Mouse (Mus musculus) liver, embryonic 11.5 days (tissue): ENCODE measurements around the gene Hmg20b. TPM values are rescaled to one million over a fixed set of nuclear protein-coding genes. Genes with fewer than 3 reads are reported as not detected.

Experiments
- ATAC-seq: fragments of 200-750 bp; cut with Nextera tagmentation; replicated peaks from 2 replicates; pipeline ENCODE4 v1.8.0; 2017; ENCODE audit warnings: moderate number of reproducible peaks, mild to moderate bottlenecking, moderate TSS enrichment, moderate library complexity; ENCODE audit not compliant: low FRiP score
- DNase-seq: peaks from one replicate; pipeline ENCODE4 v3.0.0-alpha.2; 2017; ENCODE audit warnings: low spot score
- H3K27ac ChIP-seq: fragments of 300-500 bp; sonication (generic); 2 replicates; pipeline ENCODE4 v1.5.1; 2014; ENCODE audit warnings: mild to moderate bottlenecking, low read depth, low read length, control low read depth
- H3K27me3 ChIP-seq: fragments of 300-500 bp; sonication (generic); replicated peaks from 2 replicates; pipeline ENCODE4 v1.6.1; 2014; ENCODE audit warnings: low read length, mixed read lengths; ENCODE audit not compliant: control insufficient read depth, insufficient read depth
- H3K36me3 ChIP-seq: fragments of 300-500 bp; sonication (generic); 2 replicates; pipeline ENCODE4 v1.6.1; 2014; ENCODE audit warnings: mild to moderate bottlenecking, low read length, moderate library complexity, mixed read lengths; ENCODE audit not compliant: control insufficient read depth, insufficient read depth
- H3K4me1 ChIP-seq: fragments of 300-500 bp; sonication (generic); replicated peaks from 2 replicates; pipeline ENCODE4 v1.6.1; 2014; ENCODE audit warnings: low read length, mixed read lengths; ENCODE audit not compliant: control insufficient read depth, insufficient read depth
- H3K4me2 ChIP-seq: fragments of 300-500 bp; sonication (generic); 2 replicates; pipeline ENCODE4 v1.6.1; 2014; ENCODE audit warnings: mild to moderate bottlenecking, control low read depth, moderate library complexity
- H3K4me3 ChIP-seq: fragments of 300-500 bp; sonication (generic); 2 replicates; pipeline ENCODE4 v1.5.1; 2014; ENCODE audit warnings: low read depth, low read length, control low read depth
- H3K9ac ChIP-seq: fragments of 300-500 bp; sonication (generic); 2 replicates; pipeline ENCODE4 v1.6.1; 2014; ENCODE audit warnings: low read depth, low read length, control low read depth
- H3K9me3 ChIP-seq: fragments of 300-500 bp; sonication (generic); 2 replicates; pipeline ENCODE4 v1.6.1; 2016; ENCODE audit warnings: low read length, inconsistent platforms, mixed read lengths; ENCODE audit not compliant: control insufficient read depth
- WGBS: fragments of 180-500 bp; shearing (Covaris S2); extraction: QIAGEN DNeasy Blood & Tissue Kit; methylation state at CpG from one replicate; pipeline ENCODE4 v1.1.7; 2014; 5-methylcytosine and 5-hydroxymethylcytosine counted together
- polyA plus RNA-seq: library from polyadenylated mRNA; unstranded; fragments of >200 nt; fragmentation: Nextera tagmentation; extraction: Ambion mirVana; gene quantifications from 2 replicates; pipeline ENCODE4 v1.2.1, GENCODE M21; 2014

Hmg20b gene
- polyA plus RNA-seq, 1 experiment from 2014 or later: 68.6 TPM

DNA sequence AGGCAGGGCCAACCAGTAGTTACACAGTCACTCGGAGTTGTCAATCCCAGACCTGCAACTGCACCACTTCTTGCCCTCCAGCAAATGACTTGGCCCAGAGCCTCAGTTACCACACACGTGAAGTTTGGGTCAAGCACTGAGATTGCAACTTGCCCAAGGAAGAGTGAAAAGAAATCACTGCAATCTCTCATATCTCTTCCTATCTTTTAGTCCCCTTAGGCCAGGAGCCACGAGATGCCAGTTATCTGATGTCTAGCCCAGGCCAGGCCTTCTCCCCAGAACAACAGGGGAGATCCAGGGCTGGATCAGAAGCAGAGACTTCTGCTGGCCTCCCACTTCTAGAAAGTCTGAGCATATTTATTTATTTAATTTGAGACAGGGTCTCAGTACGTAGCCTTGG, 5.3 kb upstream of the Hmg20b start:
- Histone ChIP-seq H3K27ac (peak overlapping the region; percentile 16; the same call in 1 of the 2 replicates), H3K9me3 (no peaks in the 10 kb centered on the region), H3K4me1 (peaks cover 75% of the 10 kb centered on the region), H3K36me3 (0 out of 2 replicates have a peak, but pooled peaks cover 4% of the 10 kb centered on the region), H3K4me2 (no peak overlapping the region), H3K4me3 (no peak overlapping the region), H3K27me3 (no peaks in the 10 kb centered on the region), H3K9ac (no peak overlapping the region)
- 69% methylated on average over 4 of the region's 4 CpGs for WGBS
- DNase-seq (no peak), ATAC-seq (no peak)

DNA sequence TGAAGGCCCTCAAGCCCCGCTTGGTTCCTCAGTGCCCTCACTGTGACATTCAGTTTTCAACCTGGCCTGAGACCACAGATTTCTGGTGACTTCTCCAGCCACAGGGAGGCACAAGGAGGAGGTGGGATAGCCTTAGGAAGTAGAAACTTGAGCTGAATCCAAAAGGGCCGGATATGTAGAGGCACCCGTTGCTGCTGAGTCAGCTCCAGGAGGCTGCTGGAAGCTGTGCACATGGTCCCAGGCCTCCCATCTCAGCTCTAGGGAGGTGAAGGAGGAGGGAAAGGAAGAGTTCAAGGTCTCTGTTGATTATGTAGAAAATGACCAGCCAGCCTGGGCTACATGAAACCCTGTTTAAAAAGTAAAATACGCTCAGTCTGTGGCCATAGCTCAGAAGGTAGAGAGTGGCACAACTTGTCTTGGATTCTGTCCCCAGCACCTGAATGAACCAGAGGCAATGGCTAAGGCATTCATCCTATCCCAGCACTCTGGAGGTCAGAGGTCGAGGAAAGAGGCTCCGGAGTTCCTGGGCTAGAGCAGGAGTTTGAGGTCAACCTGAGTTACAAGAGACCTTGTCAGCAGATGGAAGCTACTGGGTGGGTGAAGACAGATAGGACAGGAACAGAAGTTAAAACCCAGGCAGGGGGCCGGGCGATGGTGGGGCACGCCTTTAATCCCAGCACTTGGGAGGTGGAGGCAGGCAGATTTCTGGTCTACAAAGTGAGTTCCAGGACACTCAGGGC, 4.6 kb upstream of the Hmg20b start:
- no peaks in the 10 kb centered on the region for H3K27me3 ChIP-seq
- no peaks in the 10 kb centered on the region for H3K9me3 ChIP-seq
- ATAC-seq (no peak), DNase-seq (no peak)
- 0 out of 2 replicates have a peak, but pooled peaks cover 1% of the 10 kb centered on the region for H3K36me3 ChIP-seq
- H3K27ac ChIP-seq: no peak overlapping the region
- peak overlapping the region; percentile 1; the same call in 1 of the 2 replicates for H3K9ac ChIP-seq
- H3K4me3 ChIP-seq: no peak overlapping the region
- H3K4me1 ChIP-seq: peaks cover 69% of the 10 kb centered on the region
- H3K4me2 ChIP-seq: no peak overlapping the region
- 62% methylated on average over 9 of the region's 9 CpGs for WGBS

GRCm38 (mm10) chr10:81351678-81352291, 1.5 kb upstream of the Hmg20b start:
- peaks cover 4% of the 10 kb centered on the region; the same call in 1 of the 2 replicates for H3K36me3 ChIP-seq
- H3K9me3 ChIP-seq: no peaks in the 10 kb centered on the region
- peaks cover 70% of the 10 kb centered on the region for H3K4me1 ChIP-seq
- H3K9ac ChIP-seq: peak overlapping the region; percentile 53
- DNase-seq: no peak
- H3K27ac ChIP-seq: peak overlapping the region; percentile 69
- H3K4me3 ChIP-seq: peak overlapping the region; percentile 26
- WGBS: 10% methylated on average over 9 of the region's 9 CpGs
- peak overlapping the region; percentile 62 for H3K4me2 ChIP-seq
- ATAC-seq: peak; percentile 32
- no peaks in the 10 kb centered on the region for H3K27me3 ChIP-seq

- Histone ChIP-seq H3K27me3 (0 out of 2 replicates have a peak, but pooled peaks cover 2% of the 10 kb centered on the region), H3K36me3 (peaks cover 4% of the 10 kb centered on the region; the same call in 1 of the 2 replicates), H3K27ac (peak overlapping the region; percentile 87), H3K9me3 (no peaks in the 10 kb centered on the region), H3K9ac (peak overlapping the region; percentile 84), H3K4me1 (peaks cover 63% of the 10 kb centered on the region), H3K4me3 (peak overlapping the region; percentile 86), H3K4me2 (peak overlapping the region; percentile 96)
- ATAC-seq (no peak; the same call in 1 of the 2 replicates), DNase-seq (no peak)
- under 1% methylated on average over 29 of the region's 29 CpGs for WGBS
Observed at GRCm38 (mm10) chr10:81349961-81350350, 324 bp downstream of the Hmg20b start.

GRCm38 (mm10) chr10:81349146-81349545, 1.1 kb downstream of the Hmg20b start:
- Histone ChIP-seq H3K36me3 (peaks cover 4% of the 10 kb centered on the region; the same call in 1 of the 2 replicates), H3K27ac (peak overlapping the region; percentile 87), H3K4me3 (peak overlapping the region; percentile 86), H3K9ac (peak overlapping the region; percentile 84), H3K4me2 (peak overlapping the region; percentile 96), H3K9me3 (no peaks in the 10 kb centered on the region), H3K27me3 (peaks cover 2% of the 10 kb centered on the region; the same call in 1 of the 2 replicates), H3K4me1 (peaks cover 56% of the 10 kb centered on the region)
- peak; percentile 53 for ATAC-seq
- DNase-seq: no peak
- 4% methylated on average over 12 of the region's 12 CpGs for WGBS

- Histone ChIP-seq H3K4me3 (peak overlapping the region; percentile 35), H3K9ac (peak overlapping the region; percentile 7), H3K27me3 (peaks cover 27% of the 10 kb centered on the region), H3K27ac (no peak overlapping the region), H3K4me2 (peak overlapping the region; percentile 69), H3K9me3 (no peaks in the 10 kb centered on the region), H3K4me1 (peaks cover 43% of the 10 kb centered on the region), H3K36me3 (peaks cover 4% of the 10 kb centered on the region; the same call in 1 of the 2 replicates)
- ATAC-seq: peak; percentile 8; the same call in 1 of the 2 replicates
- DNase-seq: peak; percentile 80
- 9% methylated on average over 55 of the region's 55 CpGs for WGBS
Observed at GRCm38 (mm10) chr10:81346453-81347067, 3.7 kb downstream of the Hmg20b start.

DNA sequence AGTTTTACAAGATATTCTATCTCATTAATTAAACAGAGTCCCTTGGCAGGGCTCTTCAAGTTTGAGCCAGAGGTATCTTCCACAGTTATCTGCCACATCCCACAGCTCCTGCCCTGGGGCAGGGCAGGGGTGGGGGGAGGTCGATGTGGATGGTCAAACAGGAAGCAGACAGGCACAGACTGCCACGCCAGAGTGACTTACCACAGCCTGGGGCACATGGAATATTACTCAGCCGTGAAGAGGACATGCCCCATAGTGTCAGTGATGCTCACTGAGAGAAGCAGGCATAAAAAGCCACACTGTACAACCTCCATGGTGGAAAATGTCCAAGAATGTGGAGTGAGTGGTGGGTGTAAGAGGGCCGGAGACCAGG, 5.1 kb downstream of the Hmg20b start:
- WGBS: 73% methylated on average over 4 of the region's 4 CpGs
- no peak overlapping the region for H3K4me3 ChIP-seq
- H3K9me3 ChIP-seq: no peaks in the 10 kb centered on the region
- ATAC-seq: no peak
- no peak overlapping the region for H3K4me2 ChIP-seq
- no peak overlapping the region for H3K9ac ChIP-seq
- DNase-seq: no peak
- peaks cover 4% of the 10 kb centered on the region; the same call in 1 of the 2 replicates for H3K36me3 ChIP-seq
- H3K27ac ChIP-seq: no peak overlapping the region
- peaks cover 47% of the 10 kb centered on the region for H3K4me1 ChIP-seq
- peaks cover 31% of the 10 kb centered on the region for H3K27me3 ChIP-seq

- WGBS: 49% methylated on average over 8 of the region's 8 CpGs
- no peaks in the 10 kb centered on the region for H3K9me3 ChIP-seq
Observed at GRCm38 (mm10) chr10:81344421-81345161, 5.7 kb downstream of the Hmg20b start.

More at GRCm38 (mm10) chr10:81344421-81345161, 5.7 kb downstream of the Hmg20b start:
- H3K36me3 ChIP-seq: peaks cover 4% of the 10 kb centered on the region; the same call in 1 of the 2 replicates
- no peak overlapping the region for H3K9ac ChIP-seq
- DNase-seq (no peak), ATAC-seq (no peak)
- peaks cover 45% of the 10 kb centered on the region for H3K4me1 ChIP-seq
- no peak overlapping the region for H3K4me2 ChIP-seq
- H3K27me3 ChIP-seq: peaks cover 31% of the 10 kb centered on the region
- H3K27ac ChIP-seq: no peak overlapping the region
- no peak overlapping the region for H3K4me3 ChIP-seq
